Mouse (Mus musculus): Measurements from ENCODE around the gene Asap3. TPM values are rescaled to one million over a fixed set of nuclear protein-coding genes. Genes with fewer than 3 reads are reported as not detected.

The Asap3 gene
- polyA plus RNA-seq, 1 experiment from 2014 or later, result 3.4 TPM

DNA sequence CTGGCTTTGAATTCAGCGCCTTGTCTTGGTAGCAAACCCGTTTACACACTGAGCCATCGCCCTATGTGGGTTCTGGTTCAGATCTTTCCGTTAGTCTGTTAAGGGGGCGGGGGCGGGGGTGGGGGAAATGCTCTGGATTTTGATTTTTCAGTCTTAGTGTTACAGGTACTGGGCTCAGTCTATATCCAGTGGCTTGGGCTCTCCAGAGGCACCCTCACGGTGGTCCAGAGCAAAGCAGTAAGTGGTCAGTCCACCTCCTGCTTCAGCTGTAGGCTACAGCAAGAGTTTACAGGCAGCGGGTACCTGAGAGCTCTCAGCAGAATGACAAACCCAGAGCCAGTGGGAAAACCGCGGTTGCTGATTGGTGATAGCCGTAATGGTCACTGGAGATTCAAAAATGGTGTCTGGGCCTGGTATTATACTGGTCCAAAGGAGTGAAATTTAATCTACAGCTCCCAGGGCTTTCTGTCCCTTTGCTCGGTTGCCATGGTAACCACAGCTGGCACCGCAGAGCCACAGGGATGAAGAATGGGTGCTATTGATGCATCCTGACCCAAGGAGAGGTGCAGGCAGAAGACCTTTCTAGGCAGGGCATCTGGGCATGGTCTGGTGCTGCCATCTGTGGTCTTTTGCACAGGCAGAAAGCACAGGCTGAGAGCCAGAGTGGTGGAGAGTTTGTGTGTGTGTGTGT lies 17.5 kb downstream of the Asap3 start:
- 68% methylated on average over 13 of the region's 13 CpGs for WGBS
- H3K9me3 ChIP-seq, result no peaks in the 10 kb centered on the region
- no peak overlapping the region for H3K4me3 ChIP-seq
- peaks cover 13% of the 10 kb centered on the region for H3K27me3 ChIP-seq (replicated peaks)
- peaks cover 31% of the 10 kb centered on the region for H3K4me1 ChIP-seq
- no peak overlapping the region for H3K4me2 ChIP-seq
- H3K27ac ChIP-seq (replicated peaks), result no peak overlapping the region
- H3K9ac ChIP-seq, result no peak overlapping the region
- no peaks in the 10 kb centered on the region for H3K36me3 ChIP-seq
- ATAC-seq (ENCODE audit: extremely low read depth, insufficient number of reproducible peaks, low FRiP score, low TSS enrichment), result no peak

DNA sequence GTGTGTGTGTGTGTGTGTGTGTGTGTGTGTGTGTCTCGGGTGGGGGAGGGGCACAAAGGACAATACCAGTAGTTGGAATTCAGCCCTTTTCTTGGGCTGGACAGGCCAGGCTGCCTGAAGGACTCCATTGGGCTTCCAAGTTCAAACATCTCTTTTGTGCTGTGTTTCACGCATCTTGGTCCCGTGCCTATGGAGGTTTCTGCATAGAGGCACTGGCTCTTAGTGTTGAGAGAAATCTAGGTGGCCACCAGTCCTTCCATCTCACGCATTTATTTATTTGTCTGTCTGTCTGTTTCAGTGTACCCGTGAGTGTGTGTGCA lies 18.0 kb downstream of the Asap3 start:
- WGBS, result 67% methylated on average over 5 of the region's 5 CpGs
- Histone ChIP-seq H3K9me3 (no peaks in the 10 kb centered on the region), H3K4me2 (no peak overlapping the region), H3K27me3 (replicated peaks) (peaks cover 12% of the 10 kb centered on the region), H3K4me3 (no peak overlapping the region), H3K27ac (replicated peaks) (no peak overlapping the region), H3K4me1 (peaks cover 26% of the 10 kb centered on the region), H3K36me3 (no peaks in the 10 kb centered on the region), H3K9ac (no peak overlapping the region)
- ATAC-seq (ENCODE audit: extremely low read depth, insufficient number of reproducible peaks, low FRiP score, low TSS enrichment), result no peak

DNA sequence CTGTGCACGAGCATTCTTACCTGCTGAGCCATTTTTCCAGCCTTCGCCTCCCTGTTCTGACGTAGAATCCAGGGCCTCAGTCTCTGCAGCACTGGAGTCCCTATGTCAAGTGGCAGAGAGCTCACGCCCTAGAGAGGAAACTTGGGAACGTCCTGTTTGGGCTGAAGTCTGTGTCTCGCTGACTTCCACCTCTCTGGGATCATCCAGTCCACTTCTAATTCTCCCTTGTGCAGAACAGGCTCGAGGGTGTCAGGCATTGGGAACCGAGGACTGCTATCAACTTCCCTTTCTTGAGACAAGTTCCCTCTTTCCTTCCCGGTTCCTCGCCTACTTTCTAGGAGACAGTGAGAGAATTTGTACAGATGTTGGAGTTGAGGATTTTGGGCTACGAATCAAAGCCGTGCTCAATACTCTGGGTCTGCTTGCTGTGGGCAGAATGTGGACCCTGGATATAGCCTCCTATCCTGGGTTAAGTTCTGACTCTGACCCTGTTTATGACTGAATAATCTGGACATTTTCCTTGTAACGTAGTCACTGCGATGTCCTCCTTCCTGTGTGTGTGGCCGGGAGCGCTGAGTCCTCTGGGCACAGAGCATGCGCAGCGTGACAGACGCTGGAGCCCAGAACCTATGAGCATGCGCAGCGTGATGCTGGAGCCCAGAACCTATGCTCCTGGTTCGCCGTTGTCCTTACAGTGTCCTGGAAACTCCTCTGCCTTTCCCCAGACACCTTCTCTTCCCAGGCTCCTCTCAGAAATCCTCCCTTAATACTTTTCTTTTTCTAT lies 18.7 kb downstream of the Asap3 start:
- H3K9me3 ChIP-seq, result no peaks in the 10 kb centered on the region
- 75% methylated on average over 23 of the region's 23 CpGs for WGBS
- ATAC-seq (ENCODE audit: extremely low read depth, insufficient number of reproducible peaks, low FRiP score, low TSS enrichment), result no peak
- no peak overlapping the region for H3K27ac ChIP-seq (replicated peaks)
- no peaks in the 10 kb centered on the region for H3K36me3 ChIP-seq
- H3K4me1 ChIP-seq, result peaks cover 19% of the 10 kb centered on the region
- H3K4me3 ChIP-seq, result no peak overlapping the region
- peaks cover 5% of the 10 kb centered on the region; the same call in 1 of the 2 replicates for H3K27me3 ChIP-seq (replicated peaks)
- no peak overlapping the region for H3K4me2 ChIP-seq
- no peak overlapping the region for H3K9ac ChIP-seq

DNA sequence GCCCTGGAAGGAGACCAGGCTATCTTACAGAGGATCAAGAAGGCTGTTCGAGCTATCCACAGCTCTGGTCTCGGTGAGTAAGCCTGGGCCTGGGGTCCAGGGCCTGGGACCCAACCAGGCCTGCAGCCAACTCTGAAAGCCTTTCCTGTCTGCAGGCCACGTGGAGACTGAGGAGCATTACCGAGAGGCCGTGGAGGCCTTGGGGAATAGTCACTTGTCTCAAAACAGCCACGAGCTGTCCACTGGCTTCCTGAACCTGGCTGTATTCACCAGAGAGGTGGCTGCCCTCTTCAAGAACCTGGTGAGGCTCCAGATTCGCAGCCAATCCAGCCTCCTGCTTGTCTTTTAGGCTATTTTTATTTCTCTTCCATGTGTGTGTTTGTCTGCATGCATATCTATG lies 21.2 kb downstream of the Asap3 start:
- peak overlapping the region; percentile 12; the same call in 1 of the 2 replicates for H3K9ac ChIP-seq
- no peak overlapping the region for H3K27ac ChIP-seq (replicated peaks)
- no peaks in the 10 kb centered on the region for H3K9me3 ChIP-seq
- peaks cover 10% of the 10 kb centered on the region; the same call in 1 of the 2 replicates for H3K4me1 ChIP-seq
- no peak overlapping the region for H3K4me3 ChIP-seq
- H3K4me2 ChIP-seq, result no peak overlapping the region
- 56% methylated on average over 7 of the region's 7 CpGs for WGBS
- no peak for ATAC-seq (ENCODE audit: extremely low read depth, insufficient number of reproducible peaks, low FRiP score, low TSS enrichment)
- no peaks in the 10 kb centered on the region for H3K36me3 ChIP-seq
- H3K27me3 ChIP-seq (replicated peaks), result no peaks in the 10 kb centered on the region

DNA sequence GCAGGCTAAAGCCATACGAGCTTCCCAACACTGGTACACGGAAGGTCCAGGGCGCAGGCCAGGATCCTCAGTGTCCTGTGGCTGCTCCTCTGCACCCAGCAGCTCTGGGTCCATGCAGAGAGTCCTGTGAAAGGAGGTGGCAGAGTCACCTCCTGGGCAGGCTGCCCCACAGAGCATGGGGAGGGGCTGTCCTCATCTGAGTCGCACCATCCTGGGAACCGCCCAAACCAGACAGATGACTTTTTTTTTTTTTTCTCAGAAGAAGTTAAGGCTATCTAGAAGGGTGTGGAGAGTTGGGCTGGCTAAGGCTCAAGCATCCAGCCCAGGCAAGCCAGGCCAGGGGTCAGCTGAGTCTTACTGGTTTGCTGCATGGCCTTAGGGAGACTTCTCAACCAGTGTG lies 22.5 kb downstream of the Asap3 start:
- Histone ChIP-seq H3K4me1 (peaks cover 10% of the 10 kb centered on the region; the same call in 1 of the 2 replicates), H3K9ac (no peak overlapping the region), H3K9me3 (no peaks in the 10 kb centered on the region), H3K27me3 (replicated peaks) (peaks cover under 1% of the 10 kb centered on the region; the same call in 1 of the 2 replicates), H3K4me2 (no peak overlapping the region), H3K4me3 (no peak overlapping the region), H3K36me3 (no peaks in the 10 kb centered on the region), H3K27ac (replicated peaks) (no peak overlapping the region)
- WGBS, result 68% methylated on average over 5 of the region's 5 CpGs
- no peak for ATAC-seq (ENCODE audit: extremely low read depth, insufficient number of reproducible peaks, low FRiP score, low TSS enrichment)

GRCm38 (mm10) chr4:136238669-136239068 lies 32.5 kb downstream of the Asap3 start:
- H3K9ac ChIP-seq, result peak overlapping the region; percentile 24; the same call in 1 of the 2 replicates
- peaks cover 72% of the 10 kb centered on the region for H3K27me3 ChIP-seq (replicated peaks)
- peaks cover 13% of the 10 kb centered on the region for H3K4me1 ChIP-seq
- peaks cover 13% of the 10 kb centered on the region for H3K36me3 ChIP-seq
- no peak for ATAC-seq (ENCODE audit: extremely low read depth, insufficient number of reproducible peaks, low FRiP score, low TSS enrichment)
- WGBS, result 19% methylated on average over 13 of the region's 13 CpGs
- peak overlapping the region; percentile 52 for H3K4me2 ChIP-seq
- H3K9me3 ChIP-seq, result no peaks in the 10 kb centered on the region
- H3K4me3 ChIP-seq, result peak overlapping the region; percentile 16; the same call in 1 of the 2 replicates
- H3K27ac ChIP-seq (replicated peaks), result no peak overlapping the region

DNA sequence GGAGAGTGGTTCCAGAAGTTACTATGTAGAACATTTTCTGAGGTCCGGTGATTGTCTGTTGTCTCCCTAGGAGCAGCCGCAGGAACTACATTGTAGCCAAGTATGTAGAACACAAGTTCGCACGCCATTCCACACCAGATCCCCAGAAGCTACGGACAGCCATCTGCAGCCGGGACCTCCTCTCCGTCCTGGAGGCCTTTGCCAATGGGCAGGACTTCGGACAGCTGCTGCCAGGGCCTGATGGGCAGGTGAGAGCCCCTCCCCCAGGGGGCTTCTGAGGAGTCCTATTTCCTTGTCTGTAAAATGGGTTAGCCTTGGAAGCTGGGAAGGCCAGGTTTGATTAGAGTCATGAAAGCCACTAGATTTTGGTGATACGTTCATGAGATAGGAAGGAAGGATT lies 32.9 kb downstream of the Asap3 start:
- Histone ChIP-seq H3K9ac (no peak overlapping the region), H3K4me1 (peaks cover 13% of the 10 kb centered on the region), H3K4me3 (no peak overlapping the region), H3K27me3 (replicated peaks) (peaks cover 70% of the 10 kb centered on the region), H3K9me3 (no peaks in the 10 kb centered on the region), H3K27ac (replicated peaks) (no peak overlapping the region), H3K36me3 (peaks cover 16% of the 10 kb centered on the region), H3K4me2 (no peak overlapping the region)
- no peak for ATAC-seq (ENCODE audit: extremely low read depth, insufficient number of reproducible peaks, low FRiP score, low TSS enrichment)
- 61% methylated on average over 9 of the region's 9 CpGs for WGBS

DNA sequence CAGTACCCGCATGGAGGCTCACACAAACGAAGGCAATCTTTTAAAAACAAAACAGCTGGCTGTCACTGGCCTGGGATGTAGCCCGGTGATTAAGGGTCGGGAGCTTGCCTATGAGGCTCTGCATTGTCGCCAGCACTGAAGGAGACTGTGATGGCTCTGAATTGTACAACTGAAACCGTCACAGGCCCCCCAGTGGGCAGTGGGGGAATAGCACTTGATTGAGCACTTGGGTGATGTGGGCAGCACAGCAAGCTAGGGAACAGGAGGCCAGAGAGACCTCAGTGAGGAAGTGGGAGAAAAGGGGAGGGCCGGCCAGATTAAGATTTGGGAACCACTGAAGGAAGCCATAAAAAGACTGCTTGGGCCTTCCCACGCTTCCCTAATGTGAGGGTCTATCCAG lies 33.5 kb downstream of the Asap3 start:
- 22% methylated on average over 8 of the region's 8 CpGs for WGBS
- Histone ChIP-seq H3K27me3 (replicated peaks) (peaks cover 66% of the 10 kb centered on the region), H3K4me2 (no peak overlapping the region), H3K9me3 (no peaks in the 10 kb centered on the region), H3K4me3 (no peak overlapping the region), H3K9ac (no peak overlapping the region), H3K36me3 (peaks cover 15% of the 10 kb centered on the region), H3K27ac (replicated peaks) (no peak overlapping the region), H3K4me1 (peaks cover 14% of the 10 kb centered on the region)
- no peak for ATAC-seq (ENCODE audit: extremely low read depth, insufficient number of reproducible peaks, low FRiP score, low TSS enrichment)

DNA sequence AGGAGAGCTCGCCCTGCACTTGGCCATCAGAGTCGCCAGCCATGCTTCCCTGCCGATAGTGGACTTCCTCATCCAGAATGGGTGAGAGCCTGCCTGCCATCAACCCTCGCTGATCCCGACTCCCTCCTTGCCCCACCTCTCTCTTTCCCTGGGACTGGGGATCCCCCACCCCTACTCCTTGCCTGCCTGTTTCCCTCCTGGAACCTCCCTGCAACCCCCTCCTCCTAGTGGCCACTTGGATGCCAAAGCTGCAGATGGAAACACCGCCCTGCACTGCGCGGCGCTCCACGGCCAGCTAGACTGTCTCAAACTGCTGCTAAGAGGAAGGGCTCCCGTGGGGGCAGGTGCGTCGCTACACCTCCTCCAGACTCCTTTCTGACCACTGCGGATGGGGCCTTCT lies 34.0 kb downstream of the Asap3 start:
- no peak for ATAC-seq (ENCODE audit: extremely low read depth, insufficient number of reproducible peaks, low FRiP score, low TSS enrichment)
- no peak overlapping the region for H3K4me2 ChIP-seq
- H3K9ac ChIP-seq, result no peak overlapping the region
- H3K36me3 ChIP-seq, result peaks cover 15% of the 10 kb centered on the region
- no peaks in the 10 kb centered on the region for H3K9me3 ChIP-seq
- WGBS, result 60% methylated on average over 14 of the region's 14 CpGs
- peaks cover 19% of the 10 kb centered on the region for H3K4me1 ChIP-seq
- no peak overlapping the region for H3K27ac ChIP-seq (replicated peaks)
- no peak overlapping the region for H3K4me3 ChIP-seq
- peaks cover 70% of the 10 kb centered on the region for H3K27me3 ChIP-seq (replicated peaks)

DNA sequence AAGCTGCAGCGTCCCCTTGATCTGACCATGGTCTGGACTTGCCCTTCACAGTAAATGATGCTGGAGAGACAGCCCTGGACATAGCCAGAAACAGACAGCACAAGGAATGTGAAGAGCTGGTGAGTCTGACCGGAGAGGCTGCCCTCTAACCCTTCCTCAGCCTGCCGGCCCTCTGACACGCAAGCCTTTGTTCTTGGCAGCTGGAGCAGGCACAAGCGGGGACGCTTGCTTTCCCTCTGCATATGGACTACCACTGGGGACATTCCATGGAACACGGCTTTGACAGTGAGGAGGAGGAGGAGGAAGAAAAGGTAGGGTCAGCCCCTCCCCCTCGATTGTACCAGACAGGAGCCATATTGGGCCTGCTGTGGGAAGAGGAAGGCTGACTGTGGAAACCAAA lies 34.8 kb downstream of the Asap3 start:
- Histone ChIP-seq H3K4me2 (no peak overlapping the region), H3K27ac (replicated peaks) (no peak overlapping the region), H3K27me3 (replicated peaks) (peaks cover 78% of the 10 kb centered on the region), H3K4me3 (no peak overlapping the region), H3K4me1 (peaks cover 24% of the 10 kb centered on the region), H3K9me3 (no peaks in the 10 kb centered on the region), H3K36me3 (peaks cover 12% of the 10 kb centered on the region), H3K9ac (no peak overlapping the region)
- no peak for ATAC-seq (ENCODE audit: extremely low read depth, insufficient number of reproducible peaks, low FRiP score, low TSS enrichment)
- 62% methylated on average over 8 of the region's 8 CpGs for WGBS

DNA sequence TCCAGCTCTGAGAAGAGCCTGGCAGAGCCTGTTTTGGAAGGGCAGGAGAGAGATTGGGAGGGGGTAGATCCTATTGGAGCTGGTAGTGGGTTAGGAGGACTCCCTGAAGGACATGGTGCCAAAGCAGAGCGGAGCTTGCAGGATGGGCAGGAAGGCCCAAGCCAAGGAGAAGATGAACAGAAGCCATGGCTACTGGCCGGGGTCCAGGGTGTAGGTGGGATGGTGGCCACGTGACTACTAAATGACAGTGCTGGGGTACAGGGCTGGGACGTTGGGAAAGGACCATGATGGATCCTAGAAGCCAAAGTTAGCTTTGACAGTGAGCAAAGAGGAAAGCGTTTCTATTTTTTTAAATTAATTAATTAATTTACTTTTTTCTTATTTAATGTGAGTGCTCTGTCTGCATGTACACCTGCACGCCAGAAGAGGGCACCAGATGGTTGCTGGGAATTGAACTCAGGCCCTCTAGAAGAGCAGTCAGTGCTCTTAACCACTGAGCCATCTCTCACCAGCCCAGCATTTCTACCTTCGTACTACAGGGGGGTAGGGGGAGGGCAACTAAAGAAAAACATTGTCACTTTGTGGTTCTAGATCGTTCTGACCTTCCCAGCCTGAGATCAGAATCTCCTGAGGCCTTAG lies 36.0 kb downstream of the Asap3 start:
- no peak overlapping the region for H3K27ac ChIP-seq (replicated peaks)
- H3K9me3 ChIP-seq, result no peaks in the 10 kb centered on the region
- peaks cover 11% of the 10 kb centered on the region for H3K36me3 ChIP-seq
- no peak overlapping the region for H3K4me2 ChIP-seq
- H3K4me1 ChIP-seq, result peaks cover 36% of the 10 kb centered on the region
- no peak overlapping the region for H3K9ac ChIP-seq
- no peak overlapping the region for H3K4me3 ChIP-seq
- 43% methylated on average over 8 of the region's 8 CpGs for WGBS
- H3K27me3 ChIP-seq (replicated peaks), result peaks cover 87% of the 10 kb centered on the region
- no peak for ATAC-seq (ENCODE audit: extremely low read depth, insufficient number of reproducible peaks, low FRiP score, low TSS enrichment)

Data from heart, embryonic 13.5 days (tissue).